In the genomic region with DNA sequence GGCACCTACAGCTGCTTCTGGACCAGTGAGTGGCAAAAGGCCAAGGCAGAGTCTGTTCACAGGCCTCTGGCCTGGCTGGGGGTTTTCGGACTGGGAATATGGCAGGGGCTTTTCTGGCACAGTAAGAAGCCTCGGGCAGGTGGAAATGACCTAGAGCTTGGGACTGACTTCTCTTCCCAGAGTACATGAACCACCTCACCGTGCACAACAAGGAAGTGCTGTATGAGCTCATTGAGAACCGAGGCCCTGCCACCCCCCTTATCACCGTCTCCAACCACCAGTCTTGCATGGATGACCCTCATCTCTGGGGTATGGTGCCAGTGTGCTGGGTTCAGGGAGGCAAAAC, we compare ENCODE assay signal across 8 mouse cellular contexts. TPM values are rescaled to one million over a fixed set of nuclear protein-coding genes. Genes with fewer than 3 reads are reported as not detected.
A peak's percentile ranks its signal among the peaks of the same experiment; 100 is the strongest.
DNase-seq lines count a peak whose midpoint lies in the region; ATAC-seq and TF ChIP-seq lines count a peak whose summit lies in the region.

No protein-coding gene starts in this region.

- peaks cover 2% of the 10 kb centered on the region; the same call in 1 of the 2 replicates for H3K36me3 ChIP-seq in heart, embryonic 16.5 days (ENCODE audit: control insufficient read depth, insufficient read depth)
- peaks cover 3% of the 10 kb centered on the region for H3K36me3 ChIP-seq in hindbrain, embryonic 10.5 days
- peaks cover 7% of the 10 kb centered on the region for H3K36me3 ChIP-seq in midbrain, embryonic 10.5 days

- ATAC-seq in heart, embryonic 16.5 days (replicated peaks; ENCODE audit: extremely low read depth, insufficient read depth, low FRiP score) = no peak; the same call in 1 of the 2 replicates

- H3K4me3 ChIP-seq in heart, embryonic 16.5 days (ENCODE audit: low read length) = peak overlapping the region; percentile 67
- peak overlapping the region; percentile 80 for H3K4me3 ChIP-seq in bone marrow, adult 2 months (replicated peaks; ENCODE audit: control insufficient read depth, low read depth, low read length)
- peak overlapping the region; percentile 69 for H3K4me3 ChIP-seq in hindbrain, embryonic 10.5 days
- H3K4me3 ChIP-seq in midbrain, embryonic 10.5 days = peak overlapping the region; percentile 64

- no peak for TF ChIP-seq POLR2A in bone marrow, adult 2 months (IDR thresholded peaks at IDR 0.05; ENCODE audit: borderline replicate concordance, control insufficient read depth, low read depth, low read length)

- no peaks in the 10 kb centered on the region for H3K27me3 ChIP-seq in heart, embryonic 16.5 days (ENCODE audit: control insufficient read depth, insufficient read depth, low read length)
- H3K27me3 ChIP-seq in hindbrain, embryonic 10.5 days (ENCODE audit: insufficient read depth, poor library complexity, severe bottlenecking) = no peaks in the 10 kb centered on the region
- no peaks in the 10 kb centered on the region for H3K27me3 ChIP-seq in midbrain, embryonic 10.5 days (ENCODE audit: low read depth, poor library complexity, severe bottlenecking)

- DNase-seq in heart, adult 9 months (ENCODE audit: low spot score in 2 of 2) = no peak
- no peak for DNase-seq in hindbrain, embryonic 10.5 days (ENCODE audit: low spot score)
- DNase-seq in midbrain, embryonic 10.5 days (ENCODE audit: low spot score) = no peak
- DNase-seq in right cerebral cortex, postnatal 14 days = no peak
- DNase-seq in right cerebral cortex, postnatal 25 days = no peak
- DNase-seq in left cerebral cortex, adult 8-10 months (ENCODE audit: low spot score in 2 of 2) = no peak

- 25% methylated on average over 5 of the region's 5 CpGs for WGBS in heart, embryonic 16.5 days
- 16% methylated on average over 5 of the region's 5 CpGs for whole genome bisulfite sequencing in bone marrow, adult 2 months
- 43% methylated on average over 5 of the region's 5 CpGs for whole genome bisulfite sequencing in hindbrain, embryonic 10.5 days
- WGBS in midbrain, embryonic 10.5 days = 44% methylated on average over 5 of the region's 5 CpGs

- H3K4me1 ChIP-seq in heart, embryonic 16.5 days (ENCODE audit: control insufficient read depth, insufficient read depth, low read length) = peaks cover 3% of the 10 kb centered on the region; the same call in 1 of the 2 replicates
- H3K4me1 ChIP-seq in bone marrow, adult 2 months (ENCODE audit: control insufficient read depth, insufficient read depth, low read length) = no peaks in the 10 kb centered on the region; the same call in 1 of the 2 replicates
- H3K4me1 ChIP-seq in hindbrain, embryonic 10.5 days (replicated peaks) = peaks cover 12% of the 10 kb centered on the region
- peaks cover 20% of the 10 kb centered on the region for H3K4me1 ChIP-seq in midbrain, embryonic 10.5 days

- H3K27ac ChIP-seq in heart, embryonic 16.5 days (ENCODE audit: low read length) = peak overlapping the region; percentile 93
- peak overlapping the region; percentile 77 for H3K27ac ChIP-seq in bone marrow, adult 2 months (ENCODE audit: control insufficient read depth, insufficient read depth, low read depth, low read length, poor library complexity)
- H3K27ac ChIP-seq in hindbrain, embryonic 10.5 days = peak overlapping the region; percentile 88
- H3K27ac ChIP-seq in midbrain, embryonic 10.5 days (replicated peaks) = peak overlapping the region; percentile 84

- no peaks in the 10 kb centered on the region for H3K9me3 ChIP-seq in heart, embryonic 16.5 days (replicated peaks; ENCODE audit: control insufficient read depth, low read length)
- H3K9me3 ChIP-seq in hindbrain, embryonic 10.5 days = no peaks in the 10 kb centered on the region
- no peaks in the 10 kb centered on the region for H3K9me3 ChIP-seq in midbrain, embryonic 10.5 days (replicated peaks)

- peak overlapping the region; percentile 79 for H3K4me2 ChIP-seq in heart, embryonic 16.5 days (ENCODE audit: low read depth, low read length)

- peak overlapping the region; percentile 78 for H3K9ac ChIP-seq in heart, embryonic 16.5 days (ENCODE audit: low read length)

- no peak for TF ChIP-seq CTCF in bone marrow, adult 2 months (IDR thresholded peaks at IDR 0.05; ENCODE audit: control insufficient read depth, insufficient read depth, low read length)

RNA-seq across cellular contexts. Expression of a gene that starts 0.9 kb away (rescaled TPM):
- 15.7 and 17.3 TPM in 2 replicates for polyA plus RNA-seq in heart, embryonic 16.5 days (2015; fragmentation: Nextera tagmentation; extraction: Ambion mirVana)
- 16.4 and 21.5 TPM in 2 replicates for polyA plus RNA-seq in bone marrow, adult 2 months (2011; ENCODE audit: insufficient read depth, insufficient read length, low replicate concordance, missing spikeins)
- 3.6 and 5.2 TPM in 2 replicates for polyA plus RNA-seq in hindbrain, embryonic 10.5 days (2016; fragmentation: Nextera tagmentation; extraction: Ambion mirVana)
- 3.7 and 4.1 TPM in 2 replicates for polyA plus RNA-seq in midbrain, embryonic 10.5 days (2016; fragmentation: Nextera tagmentation; extraction: Ambion mirVana)
- 1 to 10 TPM; 1.8 to 5.0 (median 3.1) TPM for total RNA-seq in left cerebral cortex, adult 8-10 months (2022)

RNA-seq across cellular contexts. Expression of a gene that starts 1.4 kb away (rescaled TPM):
- 77.6 and 87.9 TPM in 2 replicates for polyA plus RNA-seq in heart, embryonic 16.5 days (2015; fragmentation: Nextera tagmentation; extraction: Ambion mirVana)
- polyA plus RNA-seq in bone marrow, adult 2 months (2011; ENCODE audit: insufficient read depth, insufficient read length, low replicate concordance, missing spikeins) = 32.4 and 58.0 TPM in 2 replicates
- 70.6 and 76.1 TPM in 2 replicates for polyA plus RNA-seq in hindbrain, embryonic 10.5 days (2016; fragmentation: Nextera tagmentation; extraction: Ambion mirVana)
- 75.7 and 77.9 TPM in 2 replicates for polyA plus RNA-seq in midbrain, embryonic 10.5 days (2016; fragmentation: Nextera tagmentation; extraction: Ambion mirVana)
- 10 to 100 TPM; 60.9 to 67.1 (median 63.8) TPM for total RNA-seq in left cerebral cortex, adult 8-10 months (2022)

RNA-seq across cellular contexts. Expression of a gene that starts 12.5 kb away (rescaled TPM):
- 368 and 465 TPM in 2 replicates for polyA plus RNA-seq in heart, embryonic 16.5 days (2015; fragmentation: Nextera tagmentation; extraction: Ambion mirVana)
- polyA plus RNA-seq in bone marrow, adult 2 months (2011; ENCODE audit: insufficient read depth, insufficient read length, low replicate concordance, missing spikeins) = 68.3 and 79.6 TPM in 2 replicates
- 697 and 756 TPM in 2 replicates for polyA plus RNA-seq in hindbrain, embryonic 10.5 days (2016; fragmentation: Nextera tagmentation; extraction: Ambion mirVana)
- polyA plus RNA-seq in midbrain, embryonic 10.5 days (2016; fragmentation: Nextera tagmentation; extraction: Ambion mirVana) = 711 and 801 TPM in 2 replicates
- total RNA-seq in left cerebral cortex, adult 8-10 months (2022) = 100 to 1,000 TPM; 134 to 270 (median 185) TPM

RNA-seq across cellular contexts. Expression of a gene that starts 13.8 kb away (rescaled TPM):
- polyA plus RNA-seq in heart, embryonic 16.5 days (2015; fragmentation: Nextera tagmentation; extraction: Ambion mirVana) = 126 and 131 TPM in 2 replicates
- polyA plus RNA-seq in bone marrow, adult 2 months (2011; ENCODE audit: insufficient read depth, insufficient read length, low replicate concordance, missing spikeins) = 154 and 166 TPM in 2 replicates
- 103 and 112 TPM in 2 replicates for polyA plus RNA-seq in hindbrain, embryonic 10.5 days (2016; fragmentation: Nextera tagmentation; extraction: Ambion mirVana)
- polyA plus RNA-seq in midbrain, embryonic 10.5 days (2016; fragmentation: Nextera tagmentation; extraction: Ambion mirVana) = 89.8 and 111 TPM in 2 replicates
- 100 to 1,000 TPM; 362 to 373 (median 369) TPM for total RNA-seq in left cerebral cortex, adult 8-10 months (2022)

RNA-seq across cellular contexts. Expression of a gene that starts 21.7 kb away (rescaled TPM):
- polyA plus RNA-seq in heart, embryonic 16.5 days (2015; fragmentation: Nextera tagmentation; extraction: Ambion mirVana) = 144 and 150 TPM in 2 replicates
- polyA plus RNA-seq in bone marrow, adult 2 months (2011; ENCODE audit: insufficient read depth, insufficient read length, low replicate concordance, missing spikeins) = 87.5 and 157 TPM in 2 replicates
- polyA plus RNA-seq in hindbrain, embryonic 10.5 days (2016; fragmentation: Nextera tagmentation; extraction: Ambion mirVana) = 331 and 436 TPM in 2 replicates
- 310 and 448 TPM in 2 replicates for polyA plus RNA-seq in midbrain, embryonic 10.5 days (2016; fragmentation: Nextera tagmentation; extraction: Ambion mirVana)
- total RNA-seq in left cerebral cortex, adult 8-10 months (2022) = 100 to 1,000 TPM; 615 to 673 (median 650) TPM
